Mouse (Mus musculus) ovary, adult 10 weeks (tissue): ENCODE measurements around the gene Fgd3. TPM values are rescaled to one million over a fixed set of nuclear protein-coding genes. Genes with fewer than 3 reads are reported as not detected.

Experiments used
- polyA plus RNA-seq: library from polyadenylated mRNA; stranded (reverse); fragments of 350-450 nt; fragmentation: Illumina TruSeq; extraction: RNeasy Lipid Tissue Mini Kit (QIAGEN cat#74804); gene quantifications from one replicate; pipeline ENCODE4 v1.2.3, GENCODE M21; 2014

The Fgd3 gene
- 2.5 TPM for polyA plus RNA-seq

GRCm38 (mm10) chr13:49320040-49320439, at the start of gene Fgd3:
Gene Fgd3, minus strand, starts transcription at chr13:49320311.

GRCm38 (mm10) chr13:49341012-49341830, 21.1 kb upstream of the Fgd3 start, which contains the start of gene Bicd2:
Gene Bicd2, plus strand, starts transcription at chr13:49341585.

GRCm38 (mm10) chr13:49248467-49248862, 71.6 kb downstream of the Fgd3 start, which contains the start of gene Susd3:
Gene Susd3, minus strand, starts transcription at chr13:49248706.

GRCm38 (mm10) chr13:49215504-49216219, 104.4 kb downstream of the Fgd3 start, which contains the start of gene Card19:
Gene Card19, minus strand, starts transcription at chr13:49216037.

Other genes with a start within 250 kb of the Fgd3 start
- 0.26 TPM for gene Wnk2, start 172.3 kb downstream of the Fgd3 start, polyA plus RNA-seq
- not detected for gene Ninj1, start 132.8 kb downstream of the Fgd3 start, polyA plus RNA-seq
- gene Card19, start 104.3 kb downstream of the Fgd3 start, polyA plus RNA-seq, result not detected
- gene Susd3, start 71.6 kb downstream of the Fgd3 start, polyA plus RNA-seq, result 6.6 TPM
- 25.5 TPM for gene Bicd2, start 21.3 kb upstream of the Fgd3 start, polyA plus RNA-seq
- gene Ippk, start 100.9 kb upstream of the Fgd3 start, polyA plus RNA-seq, result 16.4 TPM
- gene Tes3-ps, start 173.0 kb upstream of the Fgd3 start, polyA plus RNA-seq, result 1.00 TPM
- gene Ecm2, start 184.5 kb upstream of the Fgd3 start, polyA plus RNA-seq, result 126 TPM
- 432 TPM for gene Aspn, start 224.1 kb upstream of the Fgd3 start, polyA plus RNA-seq